Mouse (Mus musculus) WW6 (cell line): ENCODE results near the gene Capzb.

Source experiments
- DNase-seq: peaks from one replicate; pipeline ENCODE4 v3.0.0-alpha.2; 2013; ENCODE audit warnings: low read depth, low spot score

Capzb gene

GRCm38 (mm10) chr4:139265783-139266499 is 73.2 kb downstream of the Capzb start:
- no peak for DNase-seq

GRCm38 (mm10) chr4:139266500-139266865 is 73.8 kb downstream of the Capzb start:
- no peak for DNase-seq

- DNase-seq, result no peak
Observed at GRCm38 (mm10) chr4:139267335-139267734, 74.6 kb downstream of the Capzb start.

GRCm38 (mm10) chr4:139268242-139268641 is 75.5 kb downstream of the Capzb start:
- DNase-seq, result no peak

- no peak for DNase-seq
Observed at GRCm38 (mm10) chr4:139270168-139270567, 77.5 kb downstream of the Capzb start.

- no peak for DNase-seq
Observed at GRCm38 (mm10) chr4:139271562-139271961, 78.9 kb downstream of the Capzb start.

GRCm38 (mm10) chr4:139272951-139273680 is 80.4 kb downstream of the Capzb start:
- DNase-seq, result no peak

- DNase-seq, result no peak
Observed at GRCm38 (mm10) chr4:139274573-139274972, 81.9 kb downstream of the Capzb start.

GRCm38 (mm10) chr4:139276411-139276810 is 83.7 kb downstream of the Capzb start:
- no peak for DNase-seq

GRCm38 (mm10) chr4:139280530-139280929 is 87.8 kb downstream of the Capzb start:
- no peak for DNase-seq

GRCm38 (mm10) chr4:139281791-139282345 is 89.2 kb downstream of the Capzb start:
- no peak for DNase-seq

GRCm38 (mm10) chr4:139282955-139283417 is 90.3 kb downstream of the Capzb start:
- no peak for DNase-seq

GRCm38 (mm10) chr4:139284877-139285276 is 92.2 kb downstream of the Capzb start:
- no peak for DNase-seq

- DNase-seq, result no peak
Observed at GRCm38 (mm10) chr4:139286234-139286633, 93.5 kb downstream of the Capzb start.

GRCm38 (mm10) chr4:139287122-139287863 is 94.6 kb downstream of the Capzb start:
- DNase-seq, result no peak

GRCm38 (mm10) chr4:139289017-139289416 is 96.3 kb downstream of the Capzb start:
- DNase-seq, result no peak

GRCm38 (mm10) chr4:139291099-139291498 is 98.4 kb downstream of the Capzb start:
- DNase-seq, result no peak

GRCm38 (mm10) chr4:139292038-139292437 is 99.3 kb downstream of the Capzb start:
- DNase-seq, result no peak

- DNase-seq, result no peak
Observed at GRCm38 (mm10) chr4:139297566-139297965, 104.9 kb downstream of the Capzb start.

GRCm38 (mm10) chr4:139298671-139299366 is 106.1 kb downstream of the Capzb start:
- DNase-seq, result no peak

- DNase-seq, result no peak
Observed at GRCm38 (mm10) chr4:139301780-139302179, 109.1 kb downstream of the Capzb start.
